Mouse (Mus musculus) stomach, embryonic 15.5 days (tissue): ENCODE measurements at regions not wholly inside any gene's neighbourhood (a gene's known extent, or its start where the extent isn't known, plus 50 kb on each side); places are given as distances from the start of the nearest gene placed in this dataset.
A peak's percentile ranks its signal among the peaks of the same experiment; 100 is the strongest.

ENCODE experiments used
- ATAC-seq: fragments of 200-750 bp; cut with Nextera tagmentation; 2 replicates; pipeline ENCODE4 v1.8.0; 2017; ENCODE audit warnings: low read depth, moderate number of reproducible peaks, moderate TSS enrichment; ENCODE audit not compliant: insufficient read depth, low FRiP score
- H3K27ac ChIP-seq: fragments of 300-500 bp; sonication (generic); 2 replicates; pipeline ENCODE4 v1.5.1; 2015; ENCODE audit warnings: mild to moderate bottlenecking, inconsistent platforms
- H3K27me3 ChIP-seq: fragments of 300-500 bp; sonication (generic); replicated peaks from 2 replicates; pipeline ENCODE4 v1.6.1; 2015; ENCODE audit warnings: inconsistent platforms
- H3K36me3 ChIP-seq: fragments of 300-500 bp; sonication (generic); 2 replicates; pipeline ENCODE4 v1.6.1; 2015; ENCODE audit warnings: inconsistent platforms
- H3K4me1 ChIP-seq: fragments of 300-500 bp; sonication (generic); 2 replicates; pipeline ENCODE4 v1.6.1; 2015; ENCODE audit warnings: inconsistent platforms
- H3K4me2 ChIP-seq: fragments of 300-500 bp; sonication (generic); 2 replicates; pipeline ENCODE4 v1.6.1; 2015; ENCODE audit warnings: mild to moderate bottlenecking, inconsistent platforms
- H3K4me3 ChIP-seq: fragments of 300-500 bp; sonication (generic); replicated peaks from 2 replicates; pipeline ENCODE4 v1.5.1; 2015; ENCODE audit warnings: inconsistent platforms
- H3K9ac ChIP-seq: fragments of 300-500 bp; sonication (generic); 2 replicates; pipeline ENCODE4 v1.6.1; 2015; ENCODE audit warnings: inconsistent platforms
- H3K9me3 ChIP-seq: fragments of 300-500 bp; sonication (generic); 2 replicates; pipeline ENCODE4 v1.6.1; 2016; ENCODE audit warnings: inconsistent platforms
- WGBS: fragments of 180-500 bp; shearing (Covaris S2); methylation state at CpG from one replicate; pipeline ENCODE4 v1.1.7; 2015; 5-methylcytosine and 5-hydroxymethylcytosine counted together

DNA sequence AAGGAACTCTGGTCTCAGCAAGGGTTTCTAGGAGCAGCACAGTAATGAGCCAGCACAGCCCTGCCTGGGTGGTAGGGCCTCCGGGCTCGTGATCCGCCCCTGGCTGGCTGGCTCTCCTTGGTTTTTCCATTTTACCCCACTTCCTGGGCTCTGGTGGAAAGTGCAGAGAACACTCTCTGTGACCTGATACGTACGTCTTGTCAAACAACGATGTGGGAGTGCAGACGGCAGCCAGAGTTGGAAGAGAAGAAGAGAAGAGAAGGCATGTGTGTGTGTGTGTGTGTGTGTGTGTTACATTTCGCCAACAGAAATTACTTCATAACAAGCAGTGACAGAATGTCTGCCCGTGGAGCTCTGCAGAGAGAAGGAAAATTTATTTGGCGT lies 97.2 kb upstream of the Map4k3 start:
- no peak overlapping the region for H3K4me3 ChIP-seq
- peak overlapping the region; percentile 63 for H3K27ac ChIP-seq
- no peaks in the 10 kb centered on the region for H3K27me3 ChIP-seq
- H3K4me1 ChIP-seq: peaks cover 15% of the 10 kb centered on the region
- WGBS: 13% methylated on average over 10 of the region's 10 CpGs
- peak overlapping the region; percentile 17; the same call in 1 of the 2 replicates for H3K4me2 ChIP-seq
- no peaks in the 10 kb centered on the region for H3K36me3 ChIP-seq
- no peak overlapping the region for H3K9ac ChIP-seq
- no peaks in the 10 kb centered on the region for H3K9me3 ChIP-seq
- peak; percentile 70; the same call in 1 of the 2 replicates for ATAC-seq

- ATAC-seq: no peak
- no peak overlapping the region for H3K4me2 ChIP-seq
- H3K27ac ChIP-seq: peak overlapping the region; percentile 63
- peaks cover 15% of the 10 kb centered on the region for H3K4me1 ChIP-seq
- no peaks in the 10 kb centered on the region for H3K9me3 ChIP-seq
- WGBS: 61% methylated on average over 13 of the region's 13 CpGs
- H3K27me3 ChIP-seq: no peaks in the 10 kb centered on the region
- H3K9ac ChIP-seq: no peak overlapping the region
- no peak overlapping the region for H3K4me3 ChIP-seq
- no peaks in the 10 kb centered on the region for H3K36me3 ChIP-seq
These were observed 96.7 kb upstream of the Map4k3 start for GRCm38 (mm10) chr17:80824826-80825517.

DNA sequence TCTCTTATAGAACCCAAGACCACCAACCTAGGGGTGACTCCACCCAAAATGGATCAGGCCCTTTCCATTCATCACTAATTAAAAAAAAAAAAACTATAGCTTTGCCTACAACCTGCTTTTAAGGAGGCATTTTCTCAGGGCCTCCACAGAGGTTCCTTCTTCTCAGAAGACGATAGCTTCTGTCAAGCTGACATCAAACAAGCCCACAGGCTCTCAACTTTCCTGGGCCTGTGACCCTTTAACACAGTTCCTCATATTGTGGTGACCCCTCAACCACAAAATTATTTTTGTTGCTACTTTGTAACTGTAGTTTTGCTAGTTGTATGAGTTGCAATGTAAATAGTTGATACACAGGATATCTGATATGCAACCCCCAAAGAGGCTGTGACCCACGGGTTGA lies 96.0 kb upstream of the Map4k3 start:
- Histone ChIP-seq H3K36me3 (no peaks in the 10 kb centered on the region), H3K4me3 (no peak overlapping the region), H3K4me2 (no peak overlapping the region), H3K27ac (no peak overlapping the region), H3K9ac (no peak overlapping the region), H3K9me3 (no peaks in the 10 kb centered on the region), H3K4me1 (peaks cover 15% of the 10 kb centered on the region), H3K27me3 (no peaks in the 10 kb centered on the region)
- WGBS: 75% methylated on average over 2 of the region's 2 CpGs
- no peak for ATAC-seq

DNA sequence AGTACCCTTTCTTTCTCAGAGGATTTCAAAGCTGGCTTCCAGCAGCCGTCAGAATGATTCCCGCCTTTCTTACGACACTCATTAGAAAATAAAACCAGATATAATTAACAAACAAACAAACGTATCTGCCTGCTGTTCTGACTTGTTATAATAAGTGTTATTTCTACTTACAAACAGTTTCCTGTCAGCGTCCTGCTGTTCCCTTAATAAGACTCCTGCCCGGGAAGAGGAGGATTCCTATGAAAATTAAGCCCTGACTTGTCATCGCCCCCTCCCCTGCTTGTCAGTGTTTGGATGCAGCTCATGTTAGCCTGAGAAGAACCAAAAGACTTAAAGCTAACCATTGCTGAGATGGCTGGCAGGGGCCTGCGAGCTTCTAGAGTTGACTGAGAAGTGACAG lies 92.6 kb upstream of the Map4k3 start:
- ATAC-seq: no peak
- H3K27me3 ChIP-seq: no peaks in the 10 kb centered on the region
- WGBS: 63% methylated on average over 8 of the region's 8 CpGs
- no peaks in the 10 kb centered on the region for H3K36me3 ChIP-seq
- H3K9ac ChIP-seq: no peak overlapping the region
- no peaks in the 10 kb centered on the region for H3K9me3 ChIP-seq
- H3K27ac ChIP-seq: no peak overlapping the region
- H3K4me1 ChIP-seq: peaks cover 12% of the 10 kb centered on the region; the same call in 1 of the 2 replicates
- no peak overlapping the region for H3K4me3 ChIP-seq
- H3K4me2 ChIP-seq: no peak overlapping the region

DNA sequence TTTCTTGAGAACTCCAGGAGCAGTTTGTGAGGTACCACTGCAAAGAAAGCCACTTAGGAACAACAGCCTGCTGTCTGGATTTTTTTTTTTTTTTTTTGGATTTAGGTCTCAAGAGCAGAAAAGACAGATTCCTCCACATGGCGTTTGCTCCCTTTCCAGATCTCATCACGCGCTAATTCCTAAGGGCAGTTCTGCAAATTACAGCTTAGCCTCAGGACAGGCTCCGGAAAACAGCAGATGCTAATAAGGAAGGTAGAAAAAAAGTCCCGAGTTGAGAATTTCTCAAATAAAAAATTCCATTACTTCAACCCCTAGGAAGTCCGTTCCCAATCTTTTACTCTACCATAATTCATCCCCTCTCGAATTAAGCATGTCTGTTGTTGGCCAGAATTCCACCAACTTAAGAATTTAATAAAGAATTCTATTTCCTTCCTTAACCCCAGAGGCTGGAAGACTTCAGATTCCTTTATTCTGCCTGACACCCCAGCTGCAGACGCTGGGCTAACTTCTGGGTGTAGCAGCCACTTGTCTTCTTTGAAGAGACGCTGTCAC lies 90.3 kb upstream of the Map4k3 start:
- no peaks in the 10 kb centered on the region for H3K36me3 ChIP-seq
- no peak overlapping the region for H3K4me2 ChIP-seq
- no peak overlapping the region for H3K27ac ChIP-seq
- no peak for ATAC-seq
- H3K27me3 ChIP-seq: no peaks in the 10 kb centered on the region
- WGBS: 37% methylated on average over 9 of the region's 9 CpGs
- H3K9ac ChIP-seq: no peak overlapping the region
- no peaks in the 10 kb centered on the region for H3K9me3 ChIP-seq
- 0 out of 2 replicates have a peak, but pooled peaks cover 4% of the 10 kb centered on the region for H3K4me1 ChIP-seq
- H3K4me3 ChIP-seq: no peak overlapping the region

GRCm38 (mm10) chr17:80815747-80816146 lies 87.5 kb upstream of the Map4k3 start:
- Histone ChIP-seq H3K4me3 (no peak overlapping the region), H3K9ac (no peak overlapping the region), H3K4me1 (peaks cover 7% of the 10 kb centered on the region; the same call in 1 of the 2 replicates), H3K36me3 (no peaks in the 10 kb centered on the region), H3K9me3 (no peaks in the 10 kb centered on the region), H3K27me3 (no peaks in the 10 kb centered on the region), H3K4me2 (no peak overlapping the region), H3K27ac (no peak overlapping the region)
- ATAC-seq: no peak
- WGBS: 69% methylated on average over 4 of the region's 4 CpGs

GRCm38 (mm10) chr17:80813194-80813593 lies 84.9 kb upstream of the Map4k3 start:
- Histone ChIP-seq H3K36me3 (no peaks in the 10 kb centered on the region), H3K27me3 (no peaks in the 10 kb centered on the region), H3K9ac (no peak overlapping the region), H3K9me3 (no peaks in the 10 kb centered on the region), H3K4me2 (no peak overlapping the region), H3K27ac (no peak overlapping the region), H3K4me1 (peaks cover 7% of the 10 kb centered on the region; the same call in 1 of the 2 replicates), H3K4me3 (no peak overlapping the region)
- no peak for ATAC-seq
- 37% methylated on average over 10 of the region's 10 CpGs for WGBS

DNA sequence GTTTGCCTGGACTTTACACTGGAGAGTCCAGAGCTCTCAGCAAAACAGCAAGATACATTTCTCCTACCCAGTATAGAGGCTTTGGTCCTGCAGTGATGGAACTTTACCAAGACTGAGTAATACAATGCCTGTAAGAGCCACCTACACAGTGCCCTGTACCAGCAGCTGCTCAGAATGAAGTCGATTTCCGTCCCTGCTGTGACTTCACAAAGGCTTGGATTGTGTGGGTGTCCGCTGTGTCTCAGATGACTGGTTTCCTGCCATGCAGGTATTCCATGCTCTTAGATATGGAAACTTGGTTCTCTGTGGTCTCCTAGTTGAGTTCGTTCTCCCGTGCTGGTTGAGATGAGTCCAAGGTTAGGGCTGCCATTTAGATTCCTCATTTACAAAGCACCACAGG lies 81.0 kb upstream of the Map4k3 start:
- H3K4me3 ChIP-seq: no peak overlapping the region
- no peaks in the 10 kb centered on the region for H3K36me3 ChIP-seq
- no peak for ATAC-seq
- H3K9me3 ChIP-seq: no peaks in the 10 kb centered on the region
- no peak overlapping the region for H3K9ac ChIP-seq
- H3K4me1 ChIP-seq: peaks cover 3% of the 10 kb centered on the region; the same call in 1 of the 2 replicates
- no peak overlapping the region for H3K4me2 ChIP-seq
- no peaks in the 10 kb centered on the region for H3K27me3 ChIP-seq
- WGBS: 87% methylated on average over 5 of the region's 5 CpGs
- no peak overlapping the region for H3K27ac ChIP-seq

DNA sequence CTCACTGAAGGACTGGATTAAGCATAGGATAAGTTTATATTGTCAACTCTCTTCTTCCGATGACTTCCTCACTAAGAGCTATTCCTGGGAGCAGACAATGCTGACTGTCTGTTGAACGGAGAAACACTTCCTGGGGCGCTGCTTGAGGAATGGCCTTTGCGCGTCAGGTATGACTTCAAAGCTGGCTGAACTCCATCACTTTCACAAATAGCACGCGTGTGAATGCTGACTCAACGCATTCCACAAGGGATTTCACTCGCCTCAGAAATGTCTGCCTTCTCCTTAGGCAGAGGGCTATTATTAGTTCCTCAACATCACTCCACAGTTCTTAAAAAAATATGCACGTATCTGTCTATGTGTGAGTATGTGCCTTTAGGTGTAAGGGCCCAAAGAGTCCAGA lies 79.8 kb upstream of the Map4k3 start:
- ATAC-seq: no peak

GRCm38 (mm10) chr17:80803361-80803915 lies 75.2 kb upstream of the Map4k3 start:
- peaks cover 20% of the 10 kb centered on the region for H3K4me1 ChIP-seq
- H3K9me3 ChIP-seq: no peaks in the 10 kb centered on the region
- H3K27me3 ChIP-seq: no peaks in the 10 kb centered on the region
- no peak for ATAC-seq
- no peaks in the 10 kb centered on the region for H3K36me3 ChIP-seq
- WGBS: 63% methylated on average over 8 of the region's 8 CpGs
- H3K27ac ChIP-seq: no peak overlapping the region; the same call in 1 of the 2 replicates
- no peak overlapping the region for H3K4me3 ChIP-seq
- H3K4me2 ChIP-seq: no peak overlapping the region
- no peak overlapping the region for H3K9ac ChIP-seq

More for the DNA sequence above, 79.8 kb upstream of the Map4k3 start:
- Histone ChIP-seq H3K4me3 (no peak overlapping the region), H3K27me3 (no peaks in the 10 kb centered on the region), H3K4me2 (no peak overlapping the region), H3K4me1 (peaks cover 7% of the 10 kb centered on the region; the same call in 1 of the 2 replicates), H3K9me3 (no peaks in the 10 kb centered on the region), H3K9ac (no peak overlapping the region), H3K27ac (no peak overlapping the region), H3K36me3 (no peaks in the 10 kb centered on the region)
- 55% methylated on average over 10 of the region's 10 CpGs for WGBS

GRCm38 (mm10) chr17:80802622-80803021 lies 74.3 kb upstream of the Map4k3 start:
- WGBS: 45% methylated on average over 10 of the region's 10 CpGs

GRCm38 (mm10) chr17:80801991-80802390 lies 73.7 kb upstream of the Map4k3 start:
- no peaks in the 10 kb centered on the region for H3K9me3 ChIP-seq
- H3K27me3 ChIP-seq: no peaks in the 10 kb centered on the region
- H3K36me3 ChIP-seq: no peaks in the 10 kb centered on the region
- H3K9ac ChIP-seq: no peak overlapping the region
- no peak for ATAC-seq
- 0 out of 2 replicates have a peak overlapping the region, but pooled peaks have one; percentile 5 for H3K4me3 ChIP-seq
- H3K27ac ChIP-seq: peak overlapping the region; percentile 88
- H3K4me2 ChIP-seq: peak overlapping the region; percentile 43
- H3K4me1 ChIP-seq: peaks cover 20% of the 10 kb centered on the region
- WGBS: 25% methylated on average over 8 of the region's 8 CpGs

More at GRCm38 (mm10) chr17:80802622-80803021, 74.3 kb upstream of the Map4k3 start:
- Histone ChIP-seq H3K9me3 (no peaks in the 10 kb centered on the region), H3K36me3 (no peaks in the 10 kb centered on the region), H3K4me3 (no peak overlapping the region), H3K4me1 (peaks cover 20% of the 10 kb centered on the region), H3K27ac (peak overlapping the region; percentile 88), H3K4me2 (peak overlapping the region; percentile 43), H3K27me3 (no peaks in the 10 kb centered on the region), H3K9ac (no peak overlapping the region)
- ATAC-seq: 0 out of 2 replicates have a peak, but pooled peaks have one; percentile 19
